Mouse (Mus musculus): ENCODE measurements around the gene Ets2. TPM values are rescaled to one million over a fixed set of nuclear protein-coding genes. Genes with fewer than 3 reads are reported as not detected.
"Not testable (repeated sequence)": the region's sequence is repeated elsewhere in the genome, so short reads cannot be mapped to it uniquely, and the experiment has no call there.

The Ets2 gene
- polyA plus RNA-seq, 1 experiment from 2014 or later: 17.2 TPM

DNA sequence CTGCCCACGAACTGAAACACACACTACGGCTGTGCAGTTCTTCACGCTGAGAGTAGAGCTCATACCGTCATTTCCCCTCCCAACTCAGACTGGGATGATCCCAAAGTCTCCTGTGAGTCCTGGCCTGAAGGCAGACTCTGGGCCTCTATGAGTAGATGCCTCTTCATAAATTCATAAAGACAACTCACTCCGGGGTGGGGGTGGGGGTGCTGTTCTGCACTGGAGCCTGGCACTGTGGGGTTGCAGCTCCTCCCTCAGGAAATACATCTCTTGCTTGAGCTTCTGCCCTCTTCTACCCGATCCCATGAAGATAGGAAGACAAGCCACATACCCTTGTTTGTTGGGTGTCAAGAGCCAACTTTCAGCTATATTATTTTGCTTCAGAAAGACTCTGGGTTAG is 59.9 kb downstream of the Ets2 start:
- no peaks in the 10 kb centered on the region for H3K27me3 ChIP-seq
- no peak overlapping the region for H3K4me2 ChIP-seq
- H3K36me3 ChIP-seq (replicated peaks): no peaks in the 10 kb centered on the region
- H3K4me1 ChIP-seq: no peaks in the 10 kb centered on the region
- H3K27ac ChIP-seq: no peak overlapping the region
- no peak for ATAC-seq (ENCODE audit: low FRiP score)
- H3K9ac ChIP-seq: no peak overlapping the region
- H3K4me3 ChIP-seq (replicated peaks): no peak overlapping the region
- WGBS: 87% methylated on average over 6 of the region's 6 CpGs
- no peaks in the 10 kb centered on the region for H3K9me3 ChIP-seq

DNA sequence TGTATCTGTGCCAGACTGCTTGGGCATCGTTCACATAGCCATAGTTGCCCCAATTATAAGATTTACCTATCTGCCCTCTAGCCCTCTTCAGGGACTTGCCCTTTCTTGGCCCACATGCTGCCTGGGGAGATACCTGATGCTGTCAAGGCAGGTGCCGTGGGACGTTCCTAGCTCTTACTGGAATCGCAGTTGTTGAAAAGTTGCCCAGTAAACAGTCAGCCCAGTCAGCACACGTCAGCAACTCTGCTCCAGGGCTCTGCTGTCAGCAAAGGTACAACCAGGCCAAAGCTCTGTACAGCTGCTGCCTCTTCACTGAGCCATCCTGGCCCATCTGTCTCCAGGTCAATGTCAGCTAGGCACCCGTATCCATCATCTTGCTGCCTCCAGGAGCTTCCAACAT is 61.3 kb downstream of the Ets2 start:
- Histone ChIP-seq H3K4me1 (no peaks in the 10 kb centered on the region), H3K27ac (no peak overlapping the region), H3K4me3 (replicated peaks) (no peak overlapping the region), H3K9ac (no peak overlapping the region), H3K27me3 (no peaks in the 10 kb centered on the region), H3K4me2 (no peak overlapping the region), H3K9me3 (no peaks in the 10 kb centered on the region), H3K36me3 (replicated peaks) (no peaks in the 10 kb centered on the region)
- no peak for ATAC-seq (ENCODE audit: low FRiP score)
- 86% methylated on average over 6 of the region's 6 CpGs for WGBS

DNA sequence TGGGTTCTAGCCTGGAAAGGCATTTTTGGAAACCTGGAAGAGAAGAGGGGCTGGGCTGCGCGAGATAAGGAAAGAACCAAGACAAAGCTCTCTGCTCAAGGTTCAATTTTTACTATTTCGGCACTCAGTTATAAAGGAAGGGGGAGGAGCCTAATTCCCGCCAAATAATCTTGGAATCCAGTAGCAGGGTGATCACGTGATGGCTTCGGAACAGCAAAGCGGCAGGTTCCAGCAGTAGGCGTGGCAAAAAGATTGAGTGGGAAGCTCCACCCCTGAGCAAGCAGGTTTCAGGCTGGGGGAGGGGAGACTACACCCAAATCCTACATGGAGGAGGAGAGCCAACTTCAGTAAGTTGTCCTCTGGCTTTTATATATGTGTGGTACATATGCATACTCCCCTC is 62.2 kb downstream of the Ets2 start:
- H3K36me3 ChIP-seq (replicated peaks); H3K4me1 ChIP-seq; H3K9ac ChIP-seq; H3K9me3 ChIP-seq; ATAC-seq (ENCODE audit: low FRiP score); H3K4me2 ChIP-seq; H3K27ac ChIP-seq; H3K4me3 ChIP-seq (replicated peaks); H3K27me3 ChIP-seq: not testable (repeated sequence)
- 78% methylated on average over 8 of the region's 8 CpGs for WGBS

DNA sequence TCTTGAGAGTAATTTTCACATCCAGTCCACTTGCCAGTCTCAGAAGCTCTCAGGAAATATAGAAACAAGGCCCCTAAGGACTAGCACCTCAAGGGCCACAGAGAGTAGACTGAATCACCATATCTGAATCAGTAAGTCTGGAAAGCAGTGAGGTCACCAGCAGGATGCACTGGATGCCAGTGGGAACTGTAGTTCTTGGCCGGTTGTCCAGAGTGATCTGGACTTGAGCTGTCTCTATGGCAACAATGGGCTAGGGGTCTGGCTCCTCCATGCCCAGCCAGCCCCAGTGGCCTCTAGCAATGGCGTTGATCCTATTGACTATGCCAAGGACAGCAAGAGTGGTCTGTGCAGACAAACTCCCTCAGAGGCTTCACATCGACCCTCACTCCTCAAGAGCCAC is 64.3 kb downstream of the Ets2 start:
- no peak overlapping the region for H3K4me2 ChIP-seq
- ATAC-seq (ENCODE audit: low FRiP score): no peak
- no peaks in the 10 kb centered on the region for H3K27me3 ChIP-seq
- WGBS: 81% methylated on average over 3 of the region's 3 CpGs
- no peak overlapping the region for H3K4me3 ChIP-seq (replicated peaks)
- no peak overlapping the region for H3K27ac ChIP-seq
- H3K4me1 ChIP-seq: peaks cover 9% of the 10 kb centered on the region; the same call in 1 of the 2 replicates
- no peaks in the 10 kb centered on the region for H3K9me3 ChIP-seq
- H3K9ac ChIP-seq: no peak overlapping the region
- H3K36me3 ChIP-seq (replicated peaks): no peaks in the 10 kb centered on the region

DNA sequence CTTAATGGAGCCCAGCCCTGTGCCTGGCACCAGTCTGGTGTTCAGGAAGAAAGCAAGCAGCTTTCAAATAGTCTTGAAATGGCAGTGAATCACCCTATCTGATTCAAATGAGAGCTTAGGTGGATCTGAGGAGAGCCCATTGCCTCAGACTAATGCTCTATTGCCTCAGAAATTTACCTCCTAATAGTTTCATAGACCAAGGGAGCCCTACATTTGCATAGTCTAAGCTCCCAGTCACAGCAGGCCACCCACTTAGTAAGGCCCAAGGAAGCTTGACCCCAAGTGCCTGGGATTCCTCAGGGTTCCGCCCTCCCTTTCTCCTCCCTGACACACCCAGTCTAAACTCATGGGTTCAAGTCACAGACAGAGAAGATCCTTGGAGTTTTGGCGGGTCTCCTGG is 65.4 kb downstream of the Ets2 start:
- no peak overlapping the region for H3K27ac ChIP-seq
- H3K9me3 ChIP-seq: no peaks in the 10 kb centered on the region
- no peak overlapping the region for H3K4me2 ChIP-seq
- H3K9ac ChIP-seq: no peak overlapping the region
- ATAC-seq (ENCODE audit: low FRiP score): no peak
- no peak overlapping the region for H3K4me3 ChIP-seq (replicated peaks)
- H3K27me3 ChIP-seq: no peaks in the 10 kb centered on the region
- H3K36me3 ChIP-seq (replicated peaks): no peaks in the 10 kb centered on the region
- peaks cover 9% of the 10 kb centered on the region; the same call in 1 of the 2 replicates for H3K4me1 ChIP-seq
- WGBS: 65% methylated on average over 2 of the region's 2 CpGs

DNA sequence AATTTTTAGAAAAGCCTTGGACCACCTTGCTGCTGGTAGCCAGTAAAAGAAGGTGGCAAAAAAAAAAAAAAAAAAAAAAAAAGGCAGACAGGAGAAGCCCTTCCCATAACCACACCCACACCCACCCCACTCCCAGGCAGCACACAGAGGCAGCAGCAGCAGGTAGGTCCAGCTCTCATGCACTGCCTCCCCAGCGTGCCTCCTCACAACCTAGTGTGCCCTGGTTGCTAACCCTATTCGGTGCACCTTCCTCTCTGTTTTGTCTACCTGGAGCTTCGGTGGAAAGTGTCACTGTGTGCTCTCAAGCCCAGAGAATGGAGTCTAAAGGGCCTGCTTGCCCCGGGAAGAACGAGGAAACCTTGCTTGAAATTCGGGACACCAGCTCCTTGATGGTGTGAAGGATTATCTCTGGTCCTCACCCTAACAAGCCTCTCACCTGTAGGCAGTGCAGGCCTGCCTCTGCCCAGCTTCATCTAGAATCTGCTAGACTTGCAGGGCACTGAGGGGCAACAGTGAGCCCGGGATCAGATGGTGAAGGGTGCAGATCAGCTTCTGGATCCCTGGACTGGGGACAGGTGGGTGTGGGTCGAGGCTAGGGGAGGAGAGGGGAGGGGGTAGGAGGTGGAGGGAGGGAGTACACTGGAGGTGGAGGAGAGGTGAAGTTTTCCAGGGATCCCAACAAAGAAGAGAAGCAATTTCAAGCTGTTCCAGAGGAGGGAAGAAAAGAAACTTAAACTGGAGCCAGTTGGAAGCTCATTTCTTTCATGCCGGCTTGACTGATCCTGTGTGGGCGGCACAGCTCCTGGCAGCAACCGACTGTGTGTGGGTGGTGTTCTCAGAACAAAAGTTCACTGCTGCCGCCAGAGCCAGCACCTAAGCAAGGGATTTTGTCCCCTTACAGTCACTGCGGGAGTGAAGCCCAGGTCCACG is 67.5 kb downstream of the Ets2 start:
- no peak; the same call in 1 of the 2 replicates for ATAC-seq (ENCODE audit: low FRiP score)
- Histone ChIP-seq H3K27me3 (no peaks in the 10 kb centered on the region), H3K4me2 (no peak overlapping the region), H3K36me3 (replicated peaks) (no peaks in the 10 kb centered on the region), H3K27ac (no peak overlapping the region), H3K4me3 (replicated peaks) (no peak overlapping the region), H3K9me3 (no peaks in the 10 kb centered on the region), H3K9ac (no peak overlapping the region), H3K4me1 (peaks cover 9% of the 10 kb centered on the region; the same call in 1 of the 2 replicates)
- 38% methylated on average over 14 of the region's 14 CpGs for WGBS

DNA sequence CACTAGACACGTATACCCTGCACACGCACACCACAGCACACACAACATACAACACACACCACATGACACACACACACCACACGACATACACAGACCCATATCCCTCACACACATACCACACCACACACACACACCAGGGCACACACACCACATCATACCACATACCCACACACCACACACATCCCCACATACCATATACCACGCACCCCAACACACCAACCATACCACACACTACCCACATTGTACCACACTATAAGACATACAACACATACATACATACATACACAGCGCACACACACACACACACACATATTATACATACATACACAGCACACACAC is 68.1 kb downstream of the Ets2 start:
- Histone ChIP-seq H3K9me3 (no peaks in the 10 kb centered on the region), H3K36me3 (replicated peaks) (no peaks in the 10 kb centered on the region), H3K4me1 (peaks cover 9% of the 10 kb centered on the region; the same call in 1 of the 2 replicates), H3K27ac (no peak overlapping the region), H3K27me3 (no peaks in the 10 kb centered on the region), H3K4me2 (no peak overlapping the region), H3K9ac (no peak overlapping the region), H3K4me3 (replicated peaks) (no peak overlapping the region)
- ATAC-seq (ENCODE audit: low FRiP score): peak; percentile 27; the same call in 1 of the 2 replicates
- WGBS: 85% methylated on average over 5 of the region's 5 CpGs

DNA sequence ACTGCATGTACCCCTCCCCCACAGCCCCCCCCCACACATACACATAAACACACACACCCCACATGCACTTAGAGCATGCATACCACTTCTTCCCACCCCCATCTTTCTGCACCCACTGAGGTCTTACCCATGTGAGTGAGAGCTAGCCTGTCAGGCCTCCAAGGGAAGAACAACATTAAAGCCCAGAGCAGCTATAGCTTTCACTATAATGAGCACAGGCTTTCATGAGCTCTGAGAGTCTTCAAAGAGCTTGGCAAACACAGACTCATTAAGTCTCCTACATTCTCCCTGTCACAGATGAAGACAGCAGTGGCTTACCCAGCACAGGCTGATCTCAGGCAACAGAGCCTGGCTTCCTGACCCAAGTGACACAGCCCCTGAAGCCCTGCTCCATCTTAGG is 68.5 kb downstream of the Ets2 start:
- no peak overlapping the region for H3K27ac ChIP-seq
- no peak overlapping the region for H3K4me3 ChIP-seq (replicated peaks)
- H3K36me3 ChIP-seq (replicated peaks): no peaks in the 10 kb centered on the region
- H3K9ac ChIP-seq: no peak overlapping the region
- no peak overlapping the region for H3K4me2 ChIP-seq
- peaks cover 9% of the 10 kb centered on the region; the same call in 1 of the 2 replicates for H3K4me1 ChIP-seq
- H3K27me3 ChIP-seq: no peaks in the 10 kb centered on the region
- no peaks in the 10 kb centered on the region for H3K9me3 ChIP-seq
- peak; percentile 23; the same call in 1 of the 2 replicates for ATAC-seq (ENCODE audit: low FRiP score)

Other genes with a start within 250 kb of the Ets2 start
- gene Erg, start 115.5 kb upstream of the Ets2 start, polyA plus RNA-seq (2016; fragmentation: Nextera tagmentation; extraction: Ambion mirVana): 2.5 and 3.4 TPM in 2 replicates

Measured in forebrain, embryonic 12.5 days (tissue).